Mouse (Mus musculus): ENCODE data around the gene Ptpn7.

- no peak for TF ChIP-seq POLR2A (IDR thresholded peaks at IDR 0.05; ENCODE audit: low read depth, low read length)
- TF ChIP-seq CTCF (IDR thresholded peaks at IDR 0.05; ENCODE audit: extremely low read depth, insufficient read length, insufficient replicate concordance, low read depth, low read length) = no peak
These were observed 36.1 kb downstream of the Ptpn7 start for GRCm38 (mm10) chr1:135168453-135169200.

All from small intestine, adult 2 months (tissue).